Mouse (Mus musculus) G1E (cell line): ENCODE measurements around the gene Pcnx3.

Experiments
- CTCF ChIP-seq: IDR thresholded peaks from 2 replicates; pipeline ENCODE4 v1.5.1; 2012; ENCODE audit warnings: low read depth, low read length, inconsistent platforms, mixed read lengths
- GATA1 ChIP-seq: IDR thresholded peaks from 2 replicates; pipeline ENCODE4 v1.6.1; 2012; ENCODE audit warnings: borderline replicate concordance, low read length, inconsistent platforms, mixed read lengths
- POLR2AphosphoS5 ChIP-seq: IDR thresholded peaks from 2 replicates; pipeline ENCODE4 v1.6.1; 2012; ENCODE audit warnings: low read depth, low read length, inconsistent platforms; ENCODE audit not compliant: insufficient replicate concordance

- TF ChIP-seq CTCF (no peak), GATA1 (no peak), POLR2AphosphoS5 (no peak)
Observed at GRCm38 (mm10) chr19:5666386-5666785, 22.3 kb downstream of the Pcnx3 start.
